Mouse (Mus musculus) spleen, adult 12 weeks (tissue): ENCODE data around the gene Olfr493.

Source experiments
- DNase-seq: peaks from one replicate; pipeline ENCODE4 v3.0.0; 2022; ENCODE audit warnings: low spot score

Olfr493 gene

DNA sequence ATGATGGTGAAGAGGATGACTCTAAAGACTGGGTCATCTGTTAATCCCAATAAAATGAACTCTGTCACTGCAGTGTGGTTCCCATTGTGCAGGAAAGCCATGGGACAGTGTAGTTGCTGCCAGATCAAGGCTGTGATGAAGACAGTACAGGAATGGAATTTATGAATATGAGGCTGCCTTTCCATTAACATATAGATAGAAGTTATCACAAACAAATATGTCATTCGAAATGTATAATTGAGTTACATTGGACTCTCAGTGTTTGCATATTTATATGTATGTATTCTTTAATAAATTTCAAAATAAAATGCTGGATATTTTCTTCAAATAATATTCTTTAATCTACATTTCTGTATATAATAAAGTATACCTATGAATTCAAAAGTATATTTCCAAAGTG is at the start of gene Olfr493:
TSS of gene Olfr493 (minus strand) at position 101 of the 400 bp plus-strand sequence.
- no peak for DNase-seq

DNA sequence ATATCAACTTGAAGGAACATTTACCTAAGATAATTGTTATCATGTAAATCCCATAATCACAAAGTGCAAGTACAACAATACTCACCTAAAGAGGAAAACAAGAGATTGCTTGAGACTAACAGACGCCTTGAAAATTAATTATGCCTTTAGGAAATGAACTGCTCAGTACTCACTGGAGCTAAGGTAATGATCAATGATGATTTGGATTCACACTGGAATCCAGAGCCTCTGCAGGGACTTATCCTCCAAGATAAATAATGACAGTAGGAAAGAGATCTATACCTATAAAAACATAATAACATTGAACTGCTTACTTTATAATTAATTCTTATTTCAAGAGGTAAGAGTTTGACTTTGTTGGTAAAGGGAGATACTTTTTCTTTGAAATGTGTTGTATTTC is 46.1 kb upstream of the Olfr493 start, which contains the start of gene Olfr495:
TSS of gene Olfr495 (plus strand) at position 301 of the 400 bp plus-strand sequence.
- DNase-seq, result no peak

DNA sequence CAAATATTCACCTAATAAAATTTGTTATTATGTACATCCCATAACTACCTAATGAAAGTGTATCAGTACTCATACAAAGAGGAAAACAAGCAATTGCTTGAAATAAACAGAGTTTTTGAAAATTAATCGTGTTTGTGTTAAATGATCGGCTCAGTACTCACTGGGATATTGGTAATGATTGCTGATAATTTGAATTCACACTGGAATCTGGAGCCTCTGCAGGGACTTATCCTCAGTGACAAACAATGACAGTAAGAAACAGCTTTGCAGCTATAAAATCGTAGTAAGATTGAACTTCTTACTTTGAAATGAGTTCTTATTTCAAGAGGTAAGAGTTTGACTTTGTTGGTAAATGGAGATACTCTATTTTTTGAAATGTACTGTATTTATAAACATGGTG is 18.3 kb upstream of the Olfr493 start, which contains the start of gene Olfr494:
TSS of gene Olfr494 (plus strand) at position 301 of the 400 bp plus-strand sequence.
- DNase-seq, result no peak

DNA sequence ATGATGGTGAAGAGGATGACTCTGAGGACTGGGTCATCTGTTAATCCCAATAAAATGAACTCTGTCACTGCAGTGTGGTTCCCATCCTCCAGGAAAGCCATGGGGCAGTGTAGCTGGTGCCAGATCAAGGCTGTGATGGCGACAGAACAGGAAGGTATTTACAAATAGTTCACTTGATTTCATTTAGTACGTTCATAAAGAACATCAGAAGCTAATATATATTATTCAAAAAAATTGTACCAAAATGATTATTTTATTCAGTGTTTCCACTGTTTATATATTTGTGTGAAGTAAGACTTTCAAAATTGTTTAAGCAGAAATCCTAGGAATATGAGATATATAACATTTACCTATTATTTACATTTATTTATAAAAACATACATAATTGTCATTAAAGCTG is 23.2 kb downstream of the Olfr493 start, which contains the start of gene Olfr492:
TSS of gene Olfr492 (minus strand) at position 101 of the 400 bp plus-strand sequence.
- DNase-seq, result no peak

DNA sequence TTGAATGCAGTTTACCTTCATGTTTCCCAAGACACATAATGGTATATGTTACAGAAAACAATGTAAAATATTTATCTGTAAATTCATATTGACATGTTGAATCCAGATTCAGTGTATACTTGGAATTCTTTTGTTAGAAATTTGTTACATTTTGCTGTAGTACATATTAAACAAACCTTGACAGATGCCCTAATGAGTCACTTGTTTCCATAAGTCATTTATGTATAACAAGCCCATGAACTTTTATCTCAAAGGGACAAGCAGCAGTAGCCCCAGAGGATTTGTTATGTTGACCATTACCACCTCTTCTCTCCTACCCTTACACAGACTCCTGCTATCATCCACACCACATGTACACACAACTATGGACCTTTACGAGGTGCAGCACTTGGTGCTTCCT is 33.6 kb downstream of the Olfr493 start, which contains the start of gene Olfr491:
TSS of gene Olfr491 (plus strand) at position 301 of the 400 bp plus-strand sequence.
- DNase-seq, result no peak
